Mouse (Mus musculus) embryonic facial prominence, embryonic 10.5 days (tissue): ENCODE measurements around the gene Zfp119b. TPM values are rescaled to one million over a fixed set of nuclear protein-coding genes. Genes with fewer than 3 reads are reported as not detected.

Experiments
- DNase-seq: peaks from one replicate; pipeline ENCODE4 v3.0.0-alpha.2; 2017; ENCODE audit warnings: low spot score
- H3K27ac ChIP-seq: fragments of 300-500 bp; sonication (generic); replicated peaks from 2 replicates; pipeline ENCODE4 v1.5.1; 2016; ENCODE audit warnings: mild to moderate bottlenecking
- H3K27me3 ChIP-seq: fragments of 300-500 bp; sonication (generic); replicated peaks from 2 replicates; pipeline ENCODE4 v1.6.1; 2016; ENCODE audit warnings: low read depth, mild to moderate bottlenecking; ENCODE audit not compliant: poor library complexity, severe bottlenecking
- H3K36me3 ChIP-seq: fragments of 300-500 bp; sonication (generic); replicated peaks from 2 replicates; pipeline ENCODE4 v1.6.1; 2016; ENCODE audit warnings: mild to moderate bottlenecking, moderate library complexity
- H3K4me1 ChIP-seq: fragments of 300-500 bp; sonication (generic); 2 replicates; pipeline ENCODE4 v1.6.1; 2016
- H3K4me3 ChIP-seq: fragments of 300-500 bp; sonication (generic); 2 replicates; pipeline ENCODE4 v1.5.1; 2016; ENCODE audit warnings: mild to moderate bottlenecking, moderate library complexity
- H3K9me3 ChIP-seq: fragments of 300-500 bp; sonication (generic); 2 replicates; pipeline ENCODE4 v1.6.1; 2016; ENCODE audit warnings: mild to moderate bottlenecking
- WGBS: fragments of 180-500 bp; shearing (Covaris S2); methylation state at CpG from one replicate; pipeline ENCODE4 v1.1.7; 2016; 5-methylcytosine and 5-hydroxymethylcytosine counted together
- polyA plus RNA-seq: library from polyadenylated mRNA; unstranded; fragments of >200 nt; fragmentation: Nextera tagmentation; extraction: Ambion mirVana; gene quantifications from 2 replicates; pipeline ENCODE4 v1.2.1, GENCODE M21; 2016

Gene Zfp119b
- polyA plus RNA-seq, 1 experiment from 2014 or later, result 4.7 TPM

DNA sequence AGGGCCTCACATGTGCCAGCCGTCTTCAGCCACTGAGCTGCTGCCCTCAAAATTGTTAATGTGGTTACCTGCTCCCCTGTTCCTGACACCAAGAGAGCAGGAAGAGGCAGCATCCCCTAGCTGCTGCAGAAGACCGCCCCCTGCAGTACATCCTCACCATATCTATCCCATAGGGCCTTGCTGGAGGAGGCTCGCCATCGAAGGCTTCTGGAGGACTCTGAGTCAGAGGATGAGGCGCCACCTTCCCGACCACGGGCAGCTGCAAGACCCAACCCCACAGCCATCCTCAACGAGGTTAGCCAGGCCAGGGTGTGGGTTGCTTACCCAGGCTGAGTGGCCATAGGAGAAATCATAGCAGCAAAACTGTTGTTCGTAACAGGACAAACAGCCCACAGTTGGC is 15.7 kb upstream of the Zfp119b start:
- H3K4me3 ChIP-seq, result no peak overlapping the region
- 84% methylated on average over 9 of the region's 9 CpGs for WGBS
- no peak for DNase-seq

GRCm38 (mm10) chr17:55964496-55964895 is 15.2 kb upstream of the Zfp119b start:
- H3K27ac ChIP-seq, result no peak overlapping the region
- peaks cover 6% of the 10 kb centered on the region; the same call in 1 of the 2 replicates for H3K27me3 ChIP-seq
- H3K4me3 ChIP-seq, result no peak overlapping the region
- peaks cover 26% of the 10 kb centered on the region for H3K4me1 ChIP-seq
- DNase-seq, result no peak
- H3K9me3 ChIP-seq, result no peaks in the 10 kb centered on the region
- H3K36me3 ChIP-seq, result peaks cover 81% of the 10 kb centered on the region
- WGBS, result 94% methylated on average over 10 of the region's 10 CpGs

More for the DNA sequence above, 15.7 kb upstream of the Zfp119b start:
- Histone ChIP-seq H3K9me3 (no peaks in the 10 kb centered on the region), H3K36me3 (peaks cover 81% of the 10 kb centered on the region), H3K4me1 (peaks cover 26% of the 10 kb centered on the region), H3K27ac (no peak overlapping the region), H3K27me3 (peaks cover 11% of the 10 kb centered on the region; the same call in 1 of the 2 replicates)

DNA sequence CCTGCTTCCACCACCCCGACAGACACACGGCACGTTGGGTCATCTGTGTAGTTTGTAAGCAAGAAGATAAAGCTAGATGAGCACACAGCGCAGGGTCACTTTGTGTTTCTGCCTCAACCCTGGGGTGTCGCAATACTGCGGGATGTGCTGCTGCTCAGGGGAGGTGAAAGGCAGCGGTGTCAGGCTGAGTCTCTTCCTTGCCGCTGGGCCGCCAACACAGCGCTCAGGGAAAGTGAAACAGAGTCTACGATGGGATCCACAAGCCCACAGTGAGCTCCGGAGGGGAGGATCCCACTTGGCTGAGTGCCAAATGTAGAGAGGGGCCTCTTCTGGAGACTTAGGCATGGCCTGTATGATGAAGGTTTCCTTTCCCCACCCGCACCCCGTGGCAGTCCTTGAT is 13.9 kb upstream of the Zfp119b start:
- H3K4me3 ChIP-seq, result 0 out of 2 replicates have a peak overlapping the region, but pooled peaks have one; percentile 2
- H3K4me1 ChIP-seq, result peaks cover 19% of the 10 kb centered on the region
- DNase-seq, result peak; percentile 8
- H3K27ac ChIP-seq, result no peak overlapping the region
- H3K9me3 ChIP-seq, result no peaks in the 10 kb centered on the region
- no peaks in the 10 kb centered on the region for H3K27me3 ChIP-seq
- peaks cover 75% of the 10 kb centered on the region for H3K36me3 ChIP-seq
- WGBS, result 88% methylated on average over 14 of the region's 14 CpGs

- peaks cover 24% of the 10 kb centered on the region for H3K4me1 ChIP-seq
- no peak overlapping the region for H3K4me3 ChIP-seq
- H3K36me3 ChIP-seq, result peaks cover 59% of the 10 kb centered on the region
- DNase-seq, result no peak
- WGBS, result 96% methylated on average over 7 of the region's 7 CpGs
- no peak overlapping the region for H3K27ac ChIP-seq
- H3K27me3 ChIP-seq, result no peaks in the 10 kb centered on the region
- H3K9me3 ChIP-seq, result no peaks in the 10 kb centered on the region
Observed at GRCm38 (mm10) chr17:55961631-55962030, 12.3 kb upstream of the Zfp119b start.

GRCm38 (mm10) chr17:55960791-55961190 is 11.5 kb upstream of the Zfp119b start:
- H3K4me1 ChIP-seq, result peaks cover 32% of the 10 kb centered on the region
- H3K9me3 ChIP-seq, result no peaks in the 10 kb centered on the region
- DNase-seq, result no peak
- no peaks in the 10 kb centered on the region for H3K27me3 ChIP-seq
- no peak overlapping the region for H3K27ac ChIP-seq
- peaks cover 51% of the 10 kb centered on the region for H3K36me3 ChIP-seq
- H3K4me3 ChIP-seq, result no peak overlapping the region

- peak overlapping the region; percentile 92 for H3K27ac ChIP-seq
- 79% methylated on average over 10 of the region's 10 CpGs for WGBS
- no peak for DNase-seq
Observed at GRCm38 (mm10) chr17:55959946-55960740, 10.8 kb upstream of the Zfp119b start.

GRCm38 (mm10) chr17:55958918-55959728 is 9.8 kb upstream of the Zfp119b start, which contains the start of gene Yju2:
Gene Yju2 (plus strand): TSS chr17:55959099.
- Histone ChIP-seq H3K27me3 (peaks cover 16% of the 10 kb centered on the region), H3K27ac (peak within 1 kb of the TSS; percentile 92), H3K36me3 (peaks cover 35% of the 10 kb centered on the region), H3K4me1 (peaks cover 33% of the 10 kb centered on the region), H3K4me3 (peak within 1 kb of the TSS; percentile 65), H3K9me3 (no peaks in the 10 kb centered on the region)
- DNase-seq, result peak; percentile 95
- WGBS, result under 1% methylated on average over 46 of the region's 46 CpGs

More at GRCm38 (mm10) chr17:55959946-55960740, 10.8 kb upstream of the Zfp119b start:
- peaks cover 6% of the 10 kb centered on the region for H3K27me3 ChIP-seq
- H3K4me3 ChIP-seq, result peak overlapping the region; percentile 65
- peaks cover 33% of the 10 kb centered on the region for H3K4me1 ChIP-seq
- no peaks in the 10 kb centered on the region for H3K9me3 ChIP-seq
- H3K36me3 ChIP-seq, result peaks cover 45% of the 10 kb centered on the region

DNA sequence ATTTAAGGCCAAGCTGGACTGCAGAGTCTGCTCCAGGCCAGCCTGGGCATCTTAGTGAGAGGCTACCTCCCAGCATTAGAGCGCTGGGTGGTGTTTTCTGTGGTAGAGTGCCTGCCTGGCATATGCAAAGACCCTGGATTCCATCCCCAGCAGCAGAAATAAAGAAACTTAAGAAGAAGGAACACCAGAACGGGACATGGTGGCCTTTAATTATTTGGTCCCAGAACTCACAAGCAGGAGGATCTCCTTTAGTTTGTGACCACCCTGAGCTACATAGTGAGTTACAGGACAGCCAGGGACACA is 9.2 kb upstream of the Zfp119b start:
- peak overlapping the region; percentile 92 for H3K27ac ChIP-seq
- H3K27me3 ChIP-seq, result peaks cover 20% of the 10 kb centered on the region
- H3K4me1 ChIP-seq, result peaks cover 33% of the 10 kb centered on the region
- H3K36me3 ChIP-seq, result peaks cover 29% of the 10 kb centered on the region
- WGBS, result 29% methylated on average over 2 of the region's 2 CpGs
- no peaks in the 10 kb centered on the region for H3K9me3 ChIP-seq
- H3K4me3 ChIP-seq, result peak overlapping the region; percentile 65
- no peak for DNase-seq

DNA sequence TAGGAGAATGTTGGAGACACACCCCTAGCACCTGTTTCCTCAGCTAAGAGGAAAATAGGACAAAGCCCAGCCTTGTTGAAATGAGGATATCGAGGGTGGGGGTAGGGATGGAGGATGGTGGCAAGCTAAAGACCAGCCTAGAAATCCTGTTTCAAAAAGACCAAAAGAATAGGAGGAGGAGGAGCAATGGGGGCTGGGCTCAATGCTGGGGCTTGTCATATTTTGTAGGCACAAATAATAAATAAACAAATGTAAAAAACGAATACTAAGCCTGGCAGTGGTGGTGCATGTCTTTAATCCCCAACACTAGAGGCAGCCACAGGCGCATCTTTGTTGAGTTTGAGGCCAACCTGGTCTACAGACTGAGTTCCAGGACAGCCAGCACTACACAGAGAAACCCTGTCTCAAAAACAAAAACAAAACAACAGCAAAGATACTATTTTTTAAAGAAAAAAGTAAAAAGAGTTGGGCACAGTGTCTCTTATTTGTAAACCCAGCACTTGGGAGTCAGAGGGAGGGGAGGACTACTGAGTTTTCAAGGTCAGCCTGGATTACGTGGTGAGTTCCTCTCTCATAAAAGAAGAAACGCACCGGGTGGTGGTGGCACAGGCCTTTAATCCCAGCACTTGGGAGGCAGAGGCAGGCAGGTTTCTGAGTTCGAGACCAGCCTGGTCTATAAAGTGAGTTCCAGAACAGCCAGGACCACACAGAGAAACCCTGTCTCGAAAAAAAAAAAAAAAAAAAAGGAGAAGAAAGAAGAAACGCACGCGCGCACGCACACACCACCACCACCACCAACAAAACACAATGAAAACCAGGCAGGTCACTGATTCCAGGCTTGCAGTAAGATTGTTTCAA is 8.7 kb upstream of the Zfp119b start:
- Histone ChIP-seq H3K4me3 (peak overlapping the region; percentile 67), H3K27ac (peak overlapping the region; percentile 92), H3K4me1 (peaks cover 33% of the 10 kb centered on the region), H3K9me3 (no peaks in the 10 kb centered on the region), H3K36me3 (peaks cover 23% of the 10 kb centered on the region), H3K27me3 (peaks cover 20% of the 10 kb centered on the region)
- WGBS, result 82% methylated on average over 13 of the region's 13 CpGs
- DNase-seq, result no peak

- H3K36me3 ChIP-seq, result peaks cover 18% of the 10 kb centered on the region
- H3K9me3 ChIP-seq, result no peaks in the 10 kb centered on the region
- H3K27me3 ChIP-seq, result peaks cover 25% of the 10 kb centered on the region
- DNase-seq, result peak; percentile 81
- H3K4me3 ChIP-seq, result peak overlapping the region; percentile 67
- peaks cover 33% of the 10 kb centered on the region for H3K4me1 ChIP-seq
- 15% methylated on average over 9 of the region's 9 CpGs for WGBS
- peak overlapping the region; percentile 49; the same call in 1 of the 2 replicates for H3K27ac ChIP-seq
Observed at GRCm38 (mm10) chr17:55957168-55957567, 7.9 kb upstream of the Zfp119b start.

GRCm38 (mm10) chr17:55956591-55956990 is 7.3 kb upstream of the Zfp119b start:
- no peaks in the 10 kb centered on the region for H3K9me3 ChIP-seq
- peaks cover 12% of the 10 kb centered on the region for H3K36me3 ChIP-seq
- H3K4me3 ChIP-seq, result peak overlapping the region; percentile 67
- WGBS, result 40% methylated on average over 6 of the region's 6 CpGs
- H3K27me3 ChIP-seq, result peaks cover 25% of the 10 kb centered on the region
- H3K27ac ChIP-seq, result 0 out of 2 replicates have a peak overlapping the region, but pooled peaks have one; percentile 58
- no peak for DNase-seq
- peaks cover 33% of the 10 kb centered on the region for H3K4me1 ChIP-seq

DNA sequence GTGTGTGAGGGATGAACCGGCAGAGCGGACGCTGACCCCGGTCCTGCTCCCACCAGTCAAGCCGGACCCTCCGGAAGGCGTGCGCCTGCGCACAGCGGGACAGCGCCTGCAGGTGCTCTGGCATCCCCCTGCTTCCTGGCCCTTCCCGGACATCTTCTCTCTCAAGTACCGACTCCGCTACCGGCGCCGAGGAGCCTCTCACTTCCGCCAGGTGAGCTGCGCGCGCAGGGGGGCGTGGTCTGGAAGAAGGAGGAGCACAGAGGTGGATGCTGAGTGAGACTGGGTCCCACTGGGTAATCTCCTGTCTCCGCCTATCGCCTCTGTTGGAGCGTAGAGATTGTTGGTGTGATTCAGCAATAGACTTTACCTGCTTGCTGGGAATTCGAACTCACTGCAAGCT is 6.8 kb upstream of the Zfp119b start:
- Histone ChIP-seq H3K4me3 (peak overlapping the region; percentile 67), H3K27me3 (peaks cover 25% of the 10 kb centered on the region), H3K27ac (0 out of 2 replicates have a peak overlapping the region, but pooled peaks have one; percentile 58), H3K36me3 (peaks cover 7% of the 10 kb centered on the region), H3K4me1 (peaks cover 33% of the 10 kb centered on the region), H3K9me3 (no peaks in the 10 kb centered on the region)
- WGBS, result 1% methylated on average over 26 of the region's 26 CpGs
- peak; percentile 89 for DNase-seq
